Mouse (Mus musculus) stomach, adult 2 months (tissue): Measurements from ENCODE around the gene Nubp1. TPM values are rescaled to one million over a fixed set of nuclear protein-coding genes. Genes with fewer than 3 reads are reported as not detected.

ENCODE experiments used
- polyA plus RNA-seq: library from polyadenylated mRNA; depleted of rRNA; stranded (reverse); fragments of >200 nt; gene quantifications from 2 replicates; pipeline ENCODE4 v1.2.3, GENCODE M21; 2012; rRNA removed

Nubp1 gene
- polyA plus RNA-seq: 8.1 and 8.6 TPM in 2 replicates

GRCm38 (mm10) chr16:10411764-10412746 lies at the start of gene Nubp1:
Gene Nubp1 (plus strand): TSS chr16:10411948.

GRCm38 (mm10) chr16:10394699-10395540 lies 16.8 kb upstream of the Nubp1 start, which contains the start of gene Tekt5:
Gene Tekt5 (minus strand): TSS chr16:10395490.

GRCm38 (mm10) chr16:10447264-10447594 lies 35.5 kb downstream of the Nubp1 start, which contains the start of gene Tvp23a:
Gene Tvp23a (minus strand): TSS chr16:10447362.

Other genes starting within 250 kb of the Nubp1 start
- not detected in 2 replicates for gene Rpl39l, start 241.7 kb upstream of the Nubp1 start, polyA plus RNA-seq
- gene Atf7ip2, start 219.2 kb upstream of the Nubp1 start, polyA plus RNA-seq: not detected in 2 replicates
- gene Emp2, start 98.0 kb upstream of the Nubp1 start, polyA plus RNA-seq: 32.6 and 37.6 TPM in 2 replicates
- gene Tekt5, start 16.5 kb upstream of the Nubp1 start, polyA plus RNA-seq: 0.35 TPM in 2 replicates
- 0.44 and 0.62 TPM in 2 replicates for gene Tvp23a, start 35.4 kb downstream of the Nubp1 start, polyA plus RNA-seq
- gene Ciita, start 68.1 kb downstream of the Nubp1 start, polyA plus RNA-seq: 1.1 TPM in 2 replicates
- 44.1 and 84.4 TPM in 2 replicates for gene Dexi, start 131.1 kb downstream of the Nubp1 start, polyA plus RNA-seq
- gene Clec16a, start 133.4 kb downstream of the Nubp1 start, polyA plus RNA-seq: 4.4 and 4.7 TPM in 2 replicates